Mouse (Mus musculus): ENCODE results near the gene Cltc. TPM values are rescaled to one million over a fixed set of nuclear protein-coding genes. Genes with fewer than 3 reads are reported as not detected.

The Cltc gene
- polyA plus RNA-seq, 1 experiment from 2014 or later = 167 TPM

DNA sequence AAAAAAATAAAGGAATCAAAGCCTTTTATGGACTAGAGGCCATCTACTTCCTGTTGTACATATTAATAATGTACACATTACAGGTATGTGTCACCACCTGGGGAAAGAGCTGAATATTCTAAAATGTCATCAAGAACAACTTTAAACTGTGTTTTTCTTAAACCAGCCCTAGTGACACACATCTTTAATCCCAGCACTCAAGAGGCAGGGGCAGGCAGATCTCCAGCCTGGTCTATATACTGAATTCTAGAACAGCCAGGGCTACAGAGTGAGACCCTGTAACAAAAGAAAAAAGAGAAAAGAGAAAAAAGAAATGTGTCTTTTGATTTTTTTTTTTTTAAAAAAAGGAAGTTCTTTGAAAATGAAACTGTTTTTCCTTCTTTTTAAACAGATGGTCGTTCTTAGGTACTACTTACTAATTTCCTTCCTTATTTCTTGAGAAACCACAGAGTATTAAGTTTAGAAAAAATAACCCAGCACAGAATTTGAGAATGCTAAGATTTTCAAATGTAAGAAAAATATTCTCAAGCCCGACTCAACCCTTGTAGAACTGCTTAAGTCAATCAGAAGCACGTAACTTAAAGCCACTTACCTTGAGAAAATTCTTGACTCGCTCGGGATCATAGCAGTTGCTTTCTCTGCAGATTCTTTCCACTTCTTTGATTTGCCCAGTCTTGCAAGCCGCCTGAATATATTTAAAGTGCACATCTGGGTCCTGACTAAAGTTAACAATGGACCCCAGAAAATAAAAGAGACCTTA, 39.9 kb downstream of the Cltc start:
- no peaks in the 10 kb centered on the region for H3K27me3 ChIP-seq (replicated peaks; ENCODE audit: control insufficient read depth, insufficient read depth, low read length)
- H3K9me3 ChIP-seq (ENCODE audit: control insufficient read depth, low read length) = no peaks in the 10 kb centered on the region
- H3K4me2 ChIP-seq (ENCODE audit: low read depth, low read length) = no peak overlapping the region
- DNase-seq (ENCODE audit: low spot score) = no peak
- WGBS = 79% methylated on average over 6 of the region's 6 CpGs
- H3K4me1 ChIP-seq (ENCODE audit: control insufficient read depth, insufficient read depth, low read length) = no peaks in the 10 kb centered on the region
- no peak overlapping the region for H3K9ac ChIP-seq (ENCODE audit: low read depth, low read length)
- H3K36me3 ChIP-seq (ENCODE audit: control insufficient read depth, insufficient read depth, low read length) = peaks cover 82% of the 10 kb centered on the region
- ATAC-seq (ENCODE audit: low read depth) = no peak
- no peak overlapping the region for H3K4me3 ChIP-seq (ENCODE audit: low read depth, low read length)
- H3K27ac ChIP-seq (replicated peaks; ENCODE audit: low read depth, low read length) = no peak overlapping the region

DNA sequence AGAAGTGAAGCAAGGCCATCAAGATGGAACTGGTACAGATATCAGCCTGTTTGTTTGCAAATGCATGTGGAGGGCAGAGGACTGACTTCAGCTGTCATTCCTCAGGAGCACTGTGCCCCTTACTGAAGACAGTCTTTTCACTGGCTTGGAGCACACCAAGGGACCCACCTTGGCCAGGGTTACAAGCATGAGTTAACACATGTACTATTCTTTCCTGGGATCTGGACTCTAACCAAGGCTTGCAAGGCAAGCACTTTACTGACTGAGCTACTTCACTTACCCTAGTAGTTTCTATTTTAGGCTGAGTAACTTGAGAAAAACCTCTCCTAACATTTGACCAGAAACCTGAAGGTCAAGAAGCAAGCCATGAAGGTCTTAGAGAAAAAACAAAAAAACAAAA, 42.8 kb downstream of the Cltc start:
- H3K36me3 ChIP-seq (ENCODE audit: control insufficient read depth, insufficient read depth, low read length) = peaks cover 87% of the 10 kb centered on the region
- H3K4me2 ChIP-seq (ENCODE audit: low read depth, low read length) = no peak overlapping the region
- H3K9ac ChIP-seq (ENCODE audit: low read depth, low read length) = no peak overlapping the region
- no peaks in the 10 kb centered on the region for H3K4me1 ChIP-seq (ENCODE audit: control insufficient read depth, insufficient read depth, low read length)
- no peaks in the 10 kb centered on the region for H3K27me3 ChIP-seq (replicated peaks; ENCODE audit: control insufficient read depth, insufficient read depth, low read length)
- H3K27ac ChIP-seq (replicated peaks; ENCODE audit: low read depth, low read length) = no peak overlapping the region
- DNase-seq (ENCODE audit: low spot score) (no peak), ATAC-seq (ENCODE audit: low read depth) (no peak)
- no peaks in the 10 kb centered on the region for H3K9me3 ChIP-seq (ENCODE audit: control insufficient read depth, low read length)
- no peak overlapping the region for H3K4me3 ChIP-seq (ENCODE audit: low read depth, low read length)

DNA sequence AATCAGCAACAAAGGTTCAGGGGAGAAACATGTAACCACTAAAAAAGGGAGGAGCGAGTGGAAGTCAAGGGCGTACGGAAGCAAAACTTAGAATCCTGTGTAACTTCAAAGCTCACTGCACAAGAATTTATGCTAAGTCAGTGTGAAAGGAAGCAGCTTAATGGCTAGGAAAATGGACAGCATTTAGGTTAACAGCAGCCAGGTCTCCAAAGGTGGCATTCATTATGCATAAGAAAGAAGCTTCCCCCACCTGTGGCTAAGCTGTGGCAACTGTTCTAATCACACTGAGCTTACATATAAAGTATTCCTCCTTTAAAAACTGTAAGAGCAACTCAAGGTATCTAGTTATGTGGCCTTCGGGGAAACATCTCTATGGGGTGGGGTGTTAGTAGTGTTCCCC, 56.2 kb downstream of the Cltc start:
- Histone ChIP-seq H3K4me2 (ENCODE audit: low read depth, low read length) (no peak overlapping the region), H3K4me3 (ENCODE audit: low read depth, low read length) (no peak overlapping the region), H3K9me3 (ENCODE audit: control insufficient read depth, low read length) (no peaks in the 10 kb centered on the region), H3K27ac (replicated peaks; ENCODE audit: low read depth, low read length) (no peak overlapping the region), H3K27me3 (replicated peaks; ENCODE audit: control insufficient read depth, insufficient read depth, low read length) (no peaks in the 10 kb centered on the region), H3K4me1 (ENCODE audit: control insufficient read depth, insufficient read depth, low read length) (no peaks in the 10 kb centered on the region), H3K36me3 (ENCODE audit: control insufficient read depth, insufficient read depth, low read length) (peaks cover 96% of the 10 kb centered on the region), H3K9ac (ENCODE audit: low read depth, low read length) (no peak overlapping the region)
- 94% methylated on average over 4 of the region's 4 CpGs for WGBS
- ATAC-seq (ENCODE audit: low read depth) (no peak), DNase-seq (ENCODE audit: low spot score) (no peak)

DNA sequence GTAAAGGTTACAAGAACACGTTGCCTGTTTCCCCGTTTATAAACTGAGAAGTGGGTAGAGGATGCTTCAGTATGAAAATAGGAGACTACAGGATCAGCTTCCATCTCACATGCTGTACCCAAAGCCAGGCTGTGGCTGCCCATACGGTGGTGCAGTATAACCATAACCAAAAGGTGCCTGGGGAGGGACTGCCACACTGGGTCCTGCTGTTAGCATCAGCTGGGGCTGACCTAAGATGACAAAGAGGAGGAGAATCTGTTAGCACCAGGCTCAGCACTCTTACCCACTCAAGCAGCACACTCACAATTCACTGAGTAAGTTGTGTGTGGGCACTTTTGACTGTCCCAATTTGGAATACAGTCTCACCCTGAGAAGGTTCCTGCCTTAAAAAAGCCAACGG, 61.9 kb downstream of the Cltc start:
- no peak overlapping the region for H3K27ac ChIP-seq (replicated peaks; ENCODE audit: low read depth, low read length)

DNA sequence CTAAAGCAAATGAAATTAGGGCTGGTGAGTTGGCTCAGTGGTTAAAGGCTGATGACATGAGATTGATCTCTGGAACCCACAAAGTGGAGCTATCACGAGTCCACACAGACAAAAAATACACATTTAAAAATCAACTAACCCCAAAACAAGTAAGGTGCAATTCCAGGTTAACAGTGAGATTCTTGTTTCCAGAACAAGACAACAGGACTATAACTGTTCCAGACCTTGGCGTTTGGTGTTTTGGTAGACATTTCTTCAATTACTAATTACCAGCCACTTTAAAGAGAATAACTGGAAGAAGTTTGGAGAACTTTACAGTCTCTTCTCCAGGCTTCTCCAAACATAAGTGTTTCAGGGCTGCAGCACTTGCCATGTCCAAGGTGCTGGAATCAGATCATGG, 64.8 kb downstream of the Cltc start:
- 89% methylated on average over 2 of the region's 2 CpGs for WGBS
- H3K4me3 ChIP-seq (ENCODE audit: low read depth, low read length) = no peak overlapping the region
- no peaks in the 10 kb centered on the region for H3K27me3 ChIP-seq (replicated peaks; ENCODE audit: control insufficient read depth, insufficient read depth, low read length)
- no peaks in the 10 kb centered on the region for H3K4me1 ChIP-seq (ENCODE audit: control insufficient read depth, insufficient read depth, low read length)
- no peak overlapping the region for H3K4me2 ChIP-seq (ENCODE audit: low read depth, low read length)
- no peaks in the 10 kb centered on the region for H3K9me3 ChIP-seq (ENCODE audit: control insufficient read depth, low read length)
- H3K27ac ChIP-seq (replicated peaks; ENCODE audit: low read depth, low read length) = no peak overlapping the region
- ATAC-seq (ENCODE audit: low read depth) (no peak), DNase-seq (ENCODE audit: low spot score) (no peak)
- H3K36me3 ChIP-seq (ENCODE audit: control insufficient read depth, insufficient read depth, low read length) = peaks cover 91% of the 10 kb centered on the region
- H3K9ac ChIP-seq (ENCODE audit: low read depth, low read length) = no peak overlapping the region

More for the DNA sequence above, 61.9 kb downstream of the Cltc start:
- H3K4me3 ChIP-seq (ENCODE audit: low read depth, low read length) = no peak overlapping the region
- WGBS = 82% methylated on average over 4 of the region's 4 CpGs
- H3K9me3 ChIP-seq (ENCODE audit: control insufficient read depth, low read length) = no peaks in the 10 kb centered on the region
- ATAC-seq (ENCODE audit: low read depth) (no peak), DNase-seq (ENCODE audit: low spot score) (no peak)
- no peak overlapping the region for H3K4me2 ChIP-seq (ENCODE audit: low read depth, low read length)
- H3K27me3 ChIP-seq (replicated peaks; ENCODE audit: control insufficient read depth, insufficient read depth, low read length) = no peaks in the 10 kb centered on the region
- no peak overlapping the region for H3K9ac ChIP-seq (ENCODE audit: low read depth, low read length)
- H3K4me1 ChIP-seq (ENCODE audit: control insufficient read depth, insufficient read depth, low read length) = no peaks in the 10 kb centered on the region
- peaks cover 96% of the 10 kb centered on the region for H3K36me3 ChIP-seq (ENCODE audit: control insufficient read depth, insufficient read depth, low read length)

DNA sequence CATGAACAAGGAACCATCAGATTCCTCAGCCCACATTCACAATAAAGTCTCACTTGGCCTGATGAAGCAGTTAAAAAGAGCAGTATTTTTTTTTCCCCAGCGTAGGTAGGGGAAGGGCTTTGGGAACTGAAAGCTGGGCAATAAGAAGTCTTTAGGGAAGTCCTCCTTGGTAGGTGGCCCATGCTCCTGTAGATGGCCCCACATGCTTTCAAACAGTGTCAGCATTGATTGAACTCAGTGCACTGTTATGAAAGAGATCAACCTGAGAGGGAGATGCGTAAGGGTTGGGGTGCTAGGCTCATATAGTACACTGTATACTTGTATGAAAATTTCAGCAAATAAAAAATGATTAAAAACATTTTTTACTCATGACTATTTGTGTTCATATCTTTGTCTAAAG, 65.4 kb downstream of the Cltc start:
- no peak overlapping the region for H3K4me2 ChIP-seq (ENCODE audit: low read depth, low read length)
- H3K27ac ChIP-seq (replicated peaks; ENCODE audit: low read depth, low read length) = no peak overlapping the region
- peaks cover 91% of the 10 kb centered on the region for H3K36me3 ChIP-seq (ENCODE audit: control insufficient read depth, insufficient read depth, low read length)
- no peaks in the 10 kb centered on the region for H3K4me1 ChIP-seq (ENCODE audit: control insufficient read depth, insufficient read depth, low read length)
- ATAC-seq (ENCODE audit: low read depth) (no peak), DNase-seq (ENCODE audit: low spot score) (no peak)
- H3K4me3 ChIP-seq (ENCODE audit: low read depth, low read length) = no peak overlapping the region
- no peaks in the 10 kb centered on the region for H3K27me3 ChIP-seq (replicated peaks; ENCODE audit: control insufficient read depth, insufficient read depth, low read length)
- H3K9me3 ChIP-seq (ENCODE audit: control insufficient read depth, low read length) = no peaks in the 10 kb centered on the region
- H3K9ac ChIP-seq (ENCODE audit: low read depth, low read length) = no peak overlapping the region
- 91% methylated on average over 2 of the region's 2 CpGs for WGBS

DNA sequence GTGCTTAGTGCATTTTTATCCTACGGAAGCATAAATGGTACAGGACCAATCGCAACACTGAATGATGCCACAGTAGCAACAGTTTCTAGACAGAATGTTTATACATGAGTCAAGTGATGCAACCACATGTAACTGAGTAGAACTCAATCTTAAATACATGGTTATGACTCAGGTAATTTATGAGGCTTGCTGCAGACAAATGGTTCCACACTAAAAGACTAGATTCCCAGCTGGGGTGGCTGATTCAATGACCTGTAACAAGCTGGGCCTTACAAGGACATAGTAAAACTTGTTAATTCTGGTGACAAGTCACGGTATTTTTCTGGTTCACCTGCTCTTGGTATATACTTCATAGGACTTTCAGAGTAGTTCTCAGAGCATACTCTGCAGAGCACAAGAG, 65.9 kb downstream of the Cltc start:
- Histone ChIP-seq H3K27me3 (replicated peaks; ENCODE audit: control insufficient read depth, insufficient read depth, low read length) (no peaks in the 10 kb centered on the region), H3K9me3 (ENCODE audit: control insufficient read depth, low read length) (no peaks in the 10 kb centered on the region), H3K27ac (replicated peaks; ENCODE audit: low read depth, low read length) (no peak overlapping the region), H3K4me2 (ENCODE audit: low read depth, low read length) (no peak overlapping the region), H3K4me1 (ENCODE audit: control insufficient read depth, insufficient read depth, low read length) (no peaks in the 10 kb centered on the region), H3K36me3 (ENCODE audit: control insufficient read depth, insufficient read depth, low read length) (peaks cover 87% of the 10 kb centered on the region), H3K4me3 (ENCODE audit: low read depth, low read length) (no peak overlapping the region), H3K9ac (ENCODE audit: low read depth, low read length) (no peak overlapping the region)
- WGBS = 88% methylated on average over 3 of the region's 3 CpGs
- no peak for ATAC-seq (ENCODE audit: low read depth)
- DNase-seq (ENCODE audit: low spot score) = no peak

DNA sequence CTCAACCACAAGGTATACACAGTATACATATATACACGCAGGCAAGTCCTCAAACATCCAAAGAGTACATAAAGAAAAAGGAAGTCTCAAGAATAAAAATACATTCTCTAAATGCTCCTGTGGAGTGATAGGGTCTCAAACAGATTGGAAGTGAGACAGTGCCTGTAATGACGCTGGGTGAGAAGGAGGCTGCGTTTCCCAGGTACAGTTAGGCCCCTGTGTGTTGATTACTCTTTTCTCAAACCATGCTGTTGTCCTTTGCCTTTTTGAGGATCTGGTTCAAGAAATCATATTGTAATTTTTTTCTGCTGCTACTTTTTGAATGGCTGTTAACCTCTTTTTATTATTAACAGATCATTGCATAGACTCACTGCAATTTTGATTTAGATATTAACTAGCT, 67.0 kb downstream of the Cltc start:
- Histone ChIP-seq H3K4me2 (ENCODE audit: low read depth, low read length) (no peak overlapping the region), H3K9ac (ENCODE audit: low read depth, low read length) (no peak overlapping the region), H3K9me3 (ENCODE audit: control insufficient read depth, low read length) (no peaks in the 10 kb centered on the region), H3K27me3 (replicated peaks; ENCODE audit: control insufficient read depth, insufficient read depth, low read length) (no peaks in the 10 kb centered on the region), H3K36me3 (ENCODE audit: control insufficient read depth, insufficient read depth, low read length) (peaks cover 77% of the 10 kb centered on the region), H3K4me3 (ENCODE audit: low read depth, low read length) (no peak overlapping the region), H3K4me1 (ENCODE audit: control insufficient read depth, insufficient read depth, low read length) (peaks cover 4% of the 10 kb centered on the region; the same call in 1 of the 2 replicates), H3K27ac (replicated peaks; ENCODE audit: low read depth, low read length) (no peak overlapping the region)
- 95% methylated on average over 3 of the region's 3 CpGs for WGBS
- ATAC-seq (ENCODE audit: low read depth) (no peak), DNase-seq (ENCODE audit: low spot score) (no peak)

DNA sequence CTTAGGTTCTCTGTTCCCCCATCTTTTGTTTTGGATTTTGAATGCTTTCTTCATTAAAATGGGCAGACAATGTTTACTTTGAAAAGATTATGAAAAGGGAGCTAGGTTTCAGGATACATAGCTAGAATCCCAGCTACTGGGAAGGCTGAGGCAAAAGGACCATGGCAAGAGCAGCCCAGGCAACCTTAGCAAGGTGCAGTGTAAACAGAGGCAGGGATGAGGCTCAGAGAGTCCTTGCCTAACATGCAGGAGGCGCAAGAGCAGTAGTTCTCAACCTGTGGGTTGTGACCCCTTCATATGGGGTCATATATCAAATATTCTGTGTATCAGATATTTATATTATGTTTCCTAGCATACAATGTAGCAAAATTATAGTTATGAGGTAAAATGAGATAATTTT, 72.0 kb downstream of the Cltc start:
- Histone ChIP-seq H3K9ac (ENCODE audit: low read depth, low read length) (0 out of 2 replicates have a peak overlapping the region, but pooled peaks have one; percentile 90), H3K9me3 (ENCODE audit: control insufficient read depth, low read length) (no peaks in the 10 kb centered on the region), H3K27ac (replicated peaks; ENCODE audit: low read depth, low read length) (no peak overlapping the region), H3K27me3 (replicated peaks; ENCODE audit: control insufficient read depth, insufficient read depth, low read length) (no peaks in the 10 kb centered on the region), H3K36me3 (ENCODE audit: control insufficient read depth, insufficient read depth, low read length) (peaks cover 29% of the 10 kb centered on the region), H3K4me3 (ENCODE audit: low read depth, low read length) (peak overlapping the region; percentile 84), H3K4me1 (ENCODE audit: control insufficient read depth, insufficient read depth, low read length) (peaks cover 23% of the 10 kb centered on the region), H3K4me2 (ENCODE audit: low read depth, low read length) (peak overlapping the region; percentile 71)
- ATAC-seq (ENCODE audit: low read depth) (no peak), DNase-seq (ENCODE audit: low spot score) (no peak)
- 93% methylated on average over 1 of the region's 1 CpGs for WGBS
